Mouse (Mus musculus) liver, embryonic 15.5 days (tissue): Measurements from ENCODE around the gene Adamts16. TPM values are rescaled to one million over a fixed set of nuclear protein-coding genes. Genes with fewer than 3 reads are reported as not detected.

Experiments used
- ATAC-seq: fragments of 200-750 bp; cut with Nextera tagmentation; 2 replicates; pipeline ENCODE4 v1.8.0; 2017; ENCODE audit warnings: moderate number of reproducible peaks, mild to moderate bottlenecking, moderate library complexity; ENCODE audit not compliant: insufficient read depth
- H3K27ac ChIP-seq: fragments of 300-500 bp; sonication (generic); replicated peaks from 2 replicates; pipeline ENCODE4 v1.5.1; 2015; ENCODE audit warnings: mild to moderate bottlenecking, inconsistent platforms
- H3K27me3 ChIP-seq: fragments of 300-500 bp; sonication (generic); 2 replicates; pipeline ENCODE4 v1.6.1; 2015; ENCODE audit warnings: mild to moderate bottlenecking, inconsistent platforms
- H3K36me3 ChIP-seq: fragments of 300-500 bp; sonication (generic); replicated peaks from 2 replicates; pipeline ENCODE4 v1.6.1; 2015; ENCODE audit warnings: moderate library complexity, mild to moderate bottlenecking, inconsistent platforms
- H3K4me1 ChIP-seq: fragments of 300-500 bp; sonication (generic); replicated peaks from 2 replicates; pipeline ENCODE4 v1.6.1; 2015; ENCODE audit warnings: inconsistent platforms
- H3K4me2 ChIP-seq: fragments of 300-500 bp; sonication (generic); 2 replicates; pipeline ENCODE4 v1.6.1; 2015; ENCODE audit warnings: moderate library complexity, mild to moderate bottlenecking, inconsistent platforms
- H3K4me3 ChIP-seq: fragments of 300-500 bp; sonication (generic); replicated peaks from 2 replicates; pipeline ENCODE4 v1.5.1; 2015; ENCODE audit warnings: mild to moderate bottlenecking, inconsistent platforms
- H3K9ac ChIP-seq: fragments of 300-500 bp; sonication (generic); 2 replicates; pipeline ENCODE4 v1.6.1; 2015; ENCODE audit warnings: moderate library complexity, mild to moderate bottlenecking, inconsistent platforms
- H3K9me3 ChIP-seq: fragments of 300-500 bp; sonication (generic); replicated peaks from 2 replicates; pipeline ENCODE4 v1.6.1; 2016; ENCODE audit warnings: inconsistent platforms
- WGBS: fragments of 180-500 bp; shearing (Covaris S2); methylation state at CpG from one replicate; pipeline ENCODE4 v1.1.7; 2015; ENCODE audit warnings: mixed read lengths; ENCODE audit not compliant: insufficient replicate concordance; 5-methylcytosine and 5-hydroxymethylcytosine counted together
- polyA plus RNA-seq: library from polyadenylated mRNA; unstranded; fragments of >200 nt; fragmentation: Nextera tagmentation; extraction: Ambion mirVana; gene quantifications from 2 replicates; pipeline ENCODE4 v1.2.1, GENCODE M21; 2015

Gene Adamts16
- polyA plus RNA-seq, 1 experiment from 2014 or later, result 0.15 TPM

DNA sequence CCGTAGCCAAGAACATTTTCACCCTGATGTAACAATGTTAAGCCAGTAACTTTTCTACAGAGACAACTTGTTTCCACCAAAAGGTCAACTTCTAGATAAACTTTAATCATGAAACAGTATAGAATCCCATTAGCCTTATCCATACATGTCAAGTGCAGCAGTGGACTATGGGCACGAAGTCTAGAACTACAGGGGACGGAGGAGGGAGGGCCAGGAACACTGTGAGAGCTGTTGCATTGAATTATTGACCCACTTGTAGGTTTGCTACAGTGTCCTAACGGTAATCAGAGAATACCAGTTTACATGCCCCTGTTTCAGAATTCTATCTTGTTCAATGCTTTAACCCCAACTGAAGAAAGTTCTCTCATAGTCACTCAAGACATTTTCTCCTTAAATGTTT is 48.0 kb downstream of the Adamts16 start:
- no peak for ATAC-seq
- H3K4me3 ChIP-seq, result no peak overlapping the region
- no peak overlapping the region for H3K9ac ChIP-seq
- H3K36me3 ChIP-seq, result no peaks in the 10 kb centered on the region
- no peak overlapping the region for H3K27ac ChIP-seq
- no peaks in the 10 kb centered on the region for H3K27me3 ChIP-seq
- no peak overlapping the region for H3K4me2 ChIP-seq
- H3K9me3 ChIP-seq, result no peaks in the 10 kb centered on the region
- no peaks in the 10 kb centered on the region for H3K4me1 ChIP-seq
- 50% methylated on average over 4 of the region's 4 CpGs for WGBS

DNA sequence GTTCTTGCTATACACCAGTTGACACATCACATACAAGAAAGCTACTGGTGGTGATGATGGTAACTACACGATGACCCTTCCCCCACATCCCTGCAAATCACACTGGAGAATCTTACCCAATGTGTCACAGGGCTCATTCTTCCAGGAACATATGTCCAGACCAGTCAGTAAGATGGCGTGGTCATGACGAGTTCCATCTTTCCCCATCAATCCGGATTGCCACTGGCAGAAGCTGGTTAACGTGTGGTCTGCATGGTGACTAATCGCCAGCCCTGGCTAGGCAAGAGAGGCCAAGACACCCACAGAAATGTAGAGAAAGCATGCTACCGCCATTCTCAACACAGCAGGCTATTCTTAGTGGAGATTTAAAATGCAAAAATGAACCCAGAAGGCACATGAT is 48.7 kb downstream of the Adamts16 start:
- WGBS, result 70% methylated on average over 7 of the region's 7 CpGs
- Histone ChIP-seq H3K4me3 (no peak overlapping the region), H3K4me2 (no peak overlapping the region), H3K4me1 (no peaks in the 10 kb centered on the region), H3K9ac (no peak overlapping the region), H3K27ac (no peak overlapping the region), H3K9me3 (no peaks in the 10 kb centered on the region), H3K36me3 (no peaks in the 10 kb centered on the region), H3K27me3 (no peaks in the 10 kb centered on the region)
- no peak for ATAC-seq

DNA sequence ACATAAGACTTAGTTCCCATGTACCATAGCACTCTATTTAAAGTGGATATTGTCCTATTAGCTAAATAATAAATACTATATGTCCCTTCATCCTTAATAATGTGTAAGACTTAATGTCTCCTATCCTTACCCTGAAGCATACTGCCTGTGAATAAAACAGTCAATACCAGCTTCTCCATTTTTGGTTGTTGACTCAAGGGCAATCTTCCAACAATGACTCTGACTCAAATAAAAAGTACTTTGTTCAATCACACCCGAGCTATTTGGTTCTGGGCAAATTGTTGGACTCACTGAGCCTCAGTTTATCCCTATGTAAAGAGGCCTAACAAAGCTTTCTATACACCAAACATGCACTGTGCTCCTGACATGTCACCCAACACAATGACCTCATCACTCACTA is 51.8 kb downstream of the Adamts16 start:
- no peak overlapping the region for H3K9ac ChIP-seq
- no peaks in the 10 kb centered on the region for H3K36me3 ChIP-seq
- WGBS, result 37% methylated on average over 1 of the region's 1 CpGs
- no peak for ATAC-seq
- no peaks in the 10 kb centered on the region for H3K27me3 ChIP-seq
- H3K4me1 ChIP-seq, result no peaks in the 10 kb centered on the region
- H3K4me2 ChIP-seq, result no peak overlapping the region
- no peak overlapping the region for H3K27ac ChIP-seq
- no peak overlapping the region for H3K4me3 ChIP-seq
- no peaks in the 10 kb centered on the region for H3K9me3 ChIP-seq

GRCm38 (mm10) chr13:70789022-70789421 is 52.6 kb downstream of the Adamts16 start:
- H3K4me1 ChIP-seq, result no peaks in the 10 kb centered on the region
- no peak overlapping the region for H3K4me3 ChIP-seq
- H3K4me2 ChIP-seq, result no peak overlapping the region
- WGBS, result 42% methylated on average over 1 of the region's 1 CpGs
- ATAC-seq, result no peak
- no peak overlapping the region for H3K9ac ChIP-seq
- H3K9me3 ChIP-seq, result no peaks in the 10 kb centered on the region
- H3K27ac ChIP-seq, result no peak overlapping the region
- H3K27me3 ChIP-seq, result no peaks in the 10 kb centered on the region
- H3K36me3 ChIP-seq, result no peaks in the 10 kb centered on the region

GRCm38 (mm10) chr13:70785078-70785477 is 56.5 kb downstream of the Adamts16 start:
- Histone ChIP-seq H3K9ac (no peak overlapping the region), H3K27ac (no peak overlapping the region), H3K36me3 (no peaks in the 10 kb centered on the region), H3K4me1 (no peaks in the 10 kb centered on the region), H3K4me2 (no peak overlapping the region), H3K27me3 (no peaks in the 10 kb centered on the region), H3K4me3 (no peak overlapping the region), H3K9me3 (no peaks in the 10 kb centered on the region)
- ATAC-seq, result no peak
- 69% methylated on average over 2 of the region's 2 CpGs for WGBS

DNA sequence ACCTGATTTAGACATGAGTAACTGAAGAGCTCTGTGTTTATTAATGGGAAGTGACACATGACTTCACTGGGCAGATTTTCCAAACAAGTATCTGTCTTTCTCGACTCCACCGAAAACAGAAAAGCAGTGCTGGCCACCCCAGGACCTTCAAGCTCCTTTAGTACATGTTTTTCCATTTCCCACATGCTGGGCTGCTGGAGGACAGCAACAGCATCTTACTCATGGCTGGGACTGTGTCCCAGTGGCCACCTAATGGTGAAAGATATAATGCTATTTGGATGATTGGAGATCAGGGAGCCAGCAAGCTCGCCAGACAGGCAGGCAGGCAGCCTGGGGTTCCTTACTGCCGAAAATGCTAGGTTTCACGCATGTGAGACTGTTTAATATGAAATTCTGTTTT is 57.5 kb downstream of the Adamts16 start:
- no peaks in the 10 kb centered on the region for H3K9me3 ChIP-seq
- 61% methylated on average over 5 of the region's 5 CpGs for WGBS
- no peak overlapping the region for H3K27ac ChIP-seq
- no peaks in the 10 kb centered on the region for H3K4me1 ChIP-seq
- no peak for ATAC-seq
- no peaks in the 10 kb centered on the region for H3K27me3 ChIP-seq
- no peak overlapping the region for H3K4me2 ChIP-seq
- no peaks in the 10 kb centered on the region for H3K36me3 ChIP-seq
- no peak overlapping the region for H3K9ac ChIP-seq
- H3K4me3 ChIP-seq, result no peak overlapping the region

- H3K4me1 ChIP-seq, result no peaks in the 10 kb centered on the region
- H3K36me3 ChIP-seq, result no peaks in the 10 kb centered on the region
- ATAC-seq, result no peak
- no peaks in the 10 kb centered on the region for H3K9me3 ChIP-seq
- H3K4me3 ChIP-seq, result no peak overlapping the region
- 62% methylated on average over 7 of the region's 7 CpGs for WGBS
- H3K27ac ChIP-seq, result no peak overlapping the region
- H3K27me3 ChIP-seq, result no peaks in the 10 kb centered on the region
- no peak overlapping the region for H3K4me2 ChIP-seq
- no peak overlapping the region for H3K9ac ChIP-seq
These were observed 61.8 kb downstream of the Adamts16 start for GRCm38 (mm10) chr13:70779781-70780180.

- 28% methylated on average over 9 of the region's 9 CpGs for WGBS
- Histone ChIP-seq H3K4me1 (no peaks in the 10 kb centered on the region), H3K27me3 (no peaks in the 10 kb centered on the region), H3K4me2 (no peak overlapping the region), H3K9ac (no peak overlapping the region), H3K36me3 (no peaks in the 10 kb centered on the region), H3K27ac (no peak overlapping the region), H3K4me3 (no peak overlapping the region), H3K9me3 (no peaks in the 10 kb centered on the region)
- ATAC-seq, result no peak
These were observed 62.6 kb downstream of the Adamts16 start for GRCm38 (mm10) chr13:70778872-70779554.

GRCm38 (mm10) chr13:70771100-70771499 is 70.5 kb downstream of the Adamts16 start:
- ATAC-seq, result no peak
- no peak overlapping the region for H3K4me2 ChIP-seq
- no peak overlapping the region for H3K4me3 ChIP-seq

DNA sequence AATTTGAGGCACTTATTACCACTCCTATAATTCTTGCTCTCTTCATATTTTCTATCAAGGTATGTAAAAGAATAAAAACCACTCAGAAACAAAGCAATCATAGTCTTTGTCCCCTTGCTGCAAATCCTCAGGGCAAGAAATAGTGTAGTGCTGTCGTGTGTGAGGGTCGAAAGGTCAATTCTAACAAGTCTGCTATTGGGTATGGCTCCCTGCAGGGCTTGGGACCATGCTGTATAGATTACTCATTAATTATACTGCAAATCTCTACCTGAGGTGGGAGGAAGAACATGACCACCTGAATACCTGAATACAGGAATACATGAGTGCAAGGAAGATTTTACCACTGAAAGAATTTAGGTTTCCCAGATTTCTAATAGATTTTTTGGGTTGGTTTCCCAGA is 72.5 kb downstream of the Adamts16 start:
- Histone ChIP-seq H3K27ac (no peak overlapping the region), H3K4me2 (no peak overlapping the region), H3K36me3 (no peaks in the 10 kb centered on the region), H3K27me3 (no peaks in the 10 kb centered on the region), H3K9me3 (no peaks in the 10 kb centered on the region), H3K4me1 (no peaks in the 10 kb centered on the region), H3K9ac (no peak overlapping the region), H3K4me3 (no peak overlapping the region)
- ATAC-seq, result no peak
- WGBS, result 62% methylated on average over 2 of the region's 2 CpGs

More at GRCm38 (mm10) chr13:70771100-70771499, 70.5 kb downstream of the Adamts16 start:
- Histone ChIP-seq H3K9ac (no peak overlapping the region), H3K27ac (no peak overlapping the region), H3K27me3 (no peaks in the 10 kb centered on the region), H3K4me1 (no peaks in the 10 kb centered on the region), H3K9me3 (no peaks in the 10 kb centered on the region), H3K36me3 (no peaks in the 10 kb centered on the region)
- WGBS, result 68% methylated on average over 6 of the region's 6 CpGs

DNA sequence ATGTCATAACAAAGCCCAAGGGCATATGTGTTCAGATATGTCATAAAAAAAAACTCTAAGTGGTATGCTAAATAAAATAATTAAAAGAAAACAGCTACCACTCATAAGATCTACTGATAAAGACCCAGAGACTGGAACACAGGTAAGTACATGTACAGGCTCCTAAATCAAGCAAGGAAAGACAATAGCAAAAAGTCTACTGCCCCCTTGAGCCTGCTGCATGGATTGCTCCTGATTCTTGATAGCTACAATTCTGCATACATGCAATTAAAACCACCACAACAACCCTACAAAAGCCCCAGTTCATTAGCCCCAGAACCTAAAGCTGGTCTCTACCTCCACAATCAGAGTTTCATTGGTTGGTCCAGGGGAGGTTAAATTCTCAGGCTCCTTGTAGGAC is 74.1 kb downstream of the Adamts16 start:
- H3K4me1 ChIP-seq, result no peaks in the 10 kb centered on the region
- H3K9ac ChIP-seq, result no peak overlapping the region
- no peak overlapping the region for H3K27ac ChIP-seq
- H3K27me3 ChIP-seq, result no peaks in the 10 kb centered on the region
- no peak overlapping the region for H3K4me2 ChIP-seq
- no peak for ATAC-seq
- H3K36me3 ChIP-seq, result no peaks in the 10 kb centered on the region
- no peak overlapping the region for H3K4me3 ChIP-seq
- H3K9me3 ChIP-seq, result no peaks in the 10 kb centered on the region

GRCm38 (mm10) chr13:70764682-70765081 is 76.9 kb downstream of the Adamts16 start:
- no peaks in the 10 kb centered on the region for H3K4me1 ChIP-seq
- no peak overlapping the region for H3K9ac ChIP-seq
- H3K27ac ChIP-seq, result no peak overlapping the region
- no peaks in the 10 kb centered on the region for H3K27me3 ChIP-seq
- no peak for ATAC-seq
- WGBS, result 60% methylated on average over 6 of the region's 6 CpGs
- H3K4me2 ChIP-seq, result no peak overlapping the region
- no peaks in the 10 kb centered on the region for H3K9me3 ChIP-seq
- H3K36me3 ChIP-seq, result no peaks in the 10 kb centered on the region
- H3K4me3 ChIP-seq, result no peak overlapping the region
